Mouse (Mus musculus): Measurements from ENCODE around the gene Myo1h.
A peak's percentile ranks its signal among the peaks of the same experiment; 100 is the strongest.

Myo1h gene

GRCm38 (mm10) chr5:114296693-114297631 is 8.0 kb downstream of the Myo1h start:
- no peak for DNase-seq (ENCODE audit: low spot score in 2 of 2)

GRCm38 (mm10) chr5:114298212-114298894 is 9.4 kb downstream of the Myo1h start:
- DNase-seq (ENCODE audit: low spot score in 2 of 2) = no peak

DNA sequence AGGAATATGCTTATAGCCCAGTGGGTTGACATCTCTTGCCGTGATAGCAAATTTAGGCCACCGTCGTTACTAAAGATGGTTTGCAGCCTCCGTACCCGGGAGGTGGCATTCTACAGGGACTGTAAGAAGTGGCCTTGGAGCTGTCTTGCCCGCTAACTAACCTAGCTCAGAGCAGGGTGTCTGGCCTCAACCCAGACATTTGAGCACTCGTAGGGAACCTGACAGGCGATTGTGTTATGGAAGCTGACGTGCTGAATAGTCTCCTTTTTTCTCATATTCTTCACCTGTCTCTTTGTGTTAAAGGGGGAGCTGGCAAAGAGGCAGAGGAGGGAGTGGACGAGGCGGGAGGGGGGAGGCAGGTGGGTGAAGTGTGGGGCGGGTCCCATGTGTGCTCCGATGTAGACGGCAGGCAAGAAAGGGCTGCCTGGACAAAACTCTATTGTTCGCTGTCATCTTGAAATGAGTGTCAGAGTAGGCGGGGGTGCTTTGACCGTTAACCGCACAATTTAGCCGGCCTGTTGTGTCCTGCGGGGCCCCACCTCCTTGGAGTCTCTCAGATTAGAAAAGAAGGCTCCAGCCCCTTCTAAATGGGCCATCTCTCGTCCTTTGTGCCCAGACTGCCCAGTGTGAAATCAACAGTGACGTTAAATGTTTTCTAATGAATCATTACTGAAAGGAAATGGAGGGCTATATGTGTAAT is 10.3 kb downstream of the Myo1h start:
- no peak for DNase-seq (ENCODE audit: low spot score in 2 of 2)

GRCm38 (mm10) chr5:114299883-114300610 is 11.1 kb downstream of the Myo1h start:
- DNase-seq (ENCODE audit: low spot score in 2 of 2) = no peak

DNA sequence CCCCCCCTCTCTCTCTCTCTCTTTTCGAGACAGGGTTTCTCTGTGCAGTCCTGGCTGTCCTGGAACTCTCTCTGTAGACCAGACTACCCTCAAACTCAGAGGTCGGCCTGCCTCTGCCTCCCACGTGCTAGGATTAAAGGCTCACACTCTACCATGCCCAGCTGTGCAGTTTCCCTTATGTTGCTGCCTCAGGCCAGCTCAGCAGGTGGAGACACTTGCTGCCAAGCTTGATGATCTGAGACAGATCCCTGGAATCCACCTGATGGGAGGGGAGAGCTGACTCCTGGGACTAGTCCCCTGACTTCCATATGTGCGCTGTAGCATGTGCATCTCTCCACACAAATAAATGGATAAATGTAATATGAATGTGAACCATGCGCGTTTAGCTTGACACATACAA is 14.2 kb downstream of the Myo1h start:
- DNase-seq (ENCODE audit: low spot score in 2 of 2) = no peak

- no peak for DNase-seq (ENCODE audit: low spot score in 2 of 2)
Measured at GRCm38 (mm10) chr5:114306496-114306895, 17.5 kb downstream of the Myo1h start.

GRCm38 (mm10) chr5:114308765-114309679 is 20.1 kb downstream of the Myo1h start:
- DNase-seq (ENCODE audit: low spot score in 2 of 2) = no peak

GRCm38 (mm10) chr5:114309680-114310036 is 20.7 kb downstream of the Myo1h start:
- no peak for DNase-seq (ENCODE audit: low spot score in 2 of 2)

DNA sequence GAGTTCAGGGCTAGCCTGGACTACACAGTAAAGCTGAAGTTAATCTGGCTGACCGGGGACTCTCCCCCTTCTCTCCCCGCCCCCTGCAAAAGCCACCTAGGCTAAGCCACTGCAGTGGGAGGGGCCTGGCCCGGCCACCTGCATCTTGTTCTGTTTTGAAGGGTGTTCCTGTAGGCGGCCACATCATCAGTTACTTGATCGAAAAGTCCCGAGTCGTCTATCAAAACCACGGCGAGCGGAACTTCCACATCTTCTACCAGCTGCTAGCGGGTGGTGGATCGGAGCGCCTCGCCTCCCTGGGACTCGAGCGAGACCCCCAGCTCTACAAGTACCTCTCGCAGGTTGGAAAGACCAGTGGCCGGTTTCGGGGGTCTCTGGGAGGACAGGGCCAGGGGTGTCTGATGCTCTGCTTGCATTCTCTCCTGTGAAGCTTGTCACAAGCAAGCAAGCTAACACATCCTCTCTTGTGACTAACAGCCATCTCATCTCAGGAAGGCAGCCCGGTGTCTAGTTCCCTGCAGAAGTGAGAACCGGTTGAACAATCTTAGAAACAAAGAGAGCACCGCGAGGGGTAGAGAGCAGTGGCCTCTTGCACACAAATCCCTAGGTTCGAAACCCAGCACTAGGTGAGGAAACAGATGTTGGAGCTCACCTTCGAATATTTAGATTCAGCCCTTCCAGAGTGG is 34.3 kb downstream of the Myo1h start:
- DNase-seq (ENCODE audit: low spot score in 2 of 2) = no peak

DNA sequence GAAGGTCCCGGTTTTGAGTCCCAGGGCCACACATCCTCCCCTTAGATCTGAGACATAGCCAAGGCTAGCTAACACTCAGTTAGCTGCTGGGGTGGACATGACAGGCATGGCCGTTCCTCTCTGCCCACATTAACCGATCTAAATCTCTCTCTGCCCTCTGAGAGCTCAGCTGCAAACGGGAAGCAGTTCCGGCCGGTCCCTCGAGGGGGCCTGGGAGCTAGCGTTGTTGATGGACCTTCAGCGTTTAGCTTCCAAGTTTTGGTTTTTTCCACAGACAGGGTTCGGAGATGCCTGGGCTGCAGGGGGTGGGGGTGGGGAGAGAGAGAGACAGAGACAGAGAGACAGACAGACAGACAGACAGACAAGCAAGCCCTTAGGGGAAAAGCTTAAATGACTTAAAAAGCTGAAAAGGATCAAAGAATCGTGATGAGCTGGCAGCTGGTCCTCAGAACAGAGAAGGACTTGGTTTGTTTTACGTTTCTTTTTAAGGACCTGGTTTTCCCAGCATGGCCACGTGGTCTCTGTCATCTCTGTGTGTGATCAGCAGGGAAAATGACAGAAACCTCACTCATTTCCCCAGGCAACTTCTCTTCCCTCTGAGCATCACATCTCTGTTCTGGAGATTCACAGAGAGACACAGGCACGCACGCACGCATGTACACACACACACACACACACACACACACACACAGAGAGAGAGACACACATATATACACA is 35.0 kb downstream of the Myo1h start:
- peak in 1 of 2 experiments; percentile 20 for DNase-seq (ENCODE audit: low spot score in 2 of 2)

DNA sequence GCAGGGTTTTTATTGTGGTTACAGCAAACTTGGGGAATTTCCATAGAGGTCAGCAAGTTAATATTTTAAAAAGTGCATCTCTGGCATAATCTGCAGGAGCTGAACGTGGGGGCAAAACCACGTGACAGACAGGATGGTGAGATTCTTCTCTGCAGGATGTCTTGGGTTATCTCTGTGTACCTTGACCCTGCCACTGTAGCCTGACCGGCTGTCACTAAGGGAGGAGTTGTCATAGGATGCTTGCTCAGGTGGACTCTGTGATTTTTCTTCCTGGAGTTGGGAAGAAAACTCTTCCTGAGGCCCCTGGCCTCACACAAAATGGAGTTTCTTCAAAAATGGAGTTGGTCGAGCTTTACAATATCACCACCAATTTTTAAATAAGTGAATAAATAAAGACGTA is 54.0 kb downstream of the Myo1h start:
- DNase-seq (ENCODE audit: low spot score in 2 of 2) = no peak

DNA sequence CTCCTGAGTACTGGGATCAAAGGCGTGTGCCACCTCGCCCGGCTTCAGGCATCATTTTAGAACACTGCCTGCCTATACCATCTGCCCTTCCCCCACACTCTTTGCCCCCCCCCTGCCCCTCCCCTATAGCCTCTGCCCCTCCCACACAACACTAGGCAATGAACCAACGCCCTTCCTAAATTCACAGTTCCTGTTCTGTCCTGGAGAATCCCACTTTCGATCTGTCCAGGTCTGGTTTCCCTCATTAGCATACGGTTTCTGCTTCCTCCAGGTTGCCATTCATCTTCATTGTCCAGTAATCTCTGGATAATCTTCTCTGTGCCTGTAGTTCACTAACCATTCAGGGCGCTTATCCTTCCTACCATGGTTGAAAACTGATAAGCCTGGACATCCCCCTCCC is 54.6 kb downstream of the Myo1h start:
- no peak for DNase-seq (ENCODE audit: low spot score in 2 of 2)

DNA sequence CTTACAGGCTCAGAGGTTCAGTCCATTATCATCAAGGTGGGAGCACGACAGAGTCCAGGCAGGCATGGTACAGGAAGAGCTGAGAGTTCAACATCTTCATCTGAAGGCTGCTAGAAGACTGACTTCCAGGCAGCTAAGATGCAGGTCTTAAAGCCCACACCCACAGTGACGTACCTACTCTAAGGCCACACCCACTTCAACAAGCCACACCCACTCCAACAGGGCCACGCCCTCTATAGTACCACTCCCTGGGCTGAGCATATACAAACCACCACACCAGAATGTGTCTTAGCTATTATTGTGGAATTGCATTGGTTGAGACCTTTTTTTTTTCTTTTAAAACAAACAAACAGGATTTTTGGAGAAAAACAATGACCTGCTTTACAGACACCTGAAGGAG is 56.6 kb downstream of the Myo1h start:
- no peak for DNase-seq (ENCODE audit: low spot score in 2 of 2)

DNA sequence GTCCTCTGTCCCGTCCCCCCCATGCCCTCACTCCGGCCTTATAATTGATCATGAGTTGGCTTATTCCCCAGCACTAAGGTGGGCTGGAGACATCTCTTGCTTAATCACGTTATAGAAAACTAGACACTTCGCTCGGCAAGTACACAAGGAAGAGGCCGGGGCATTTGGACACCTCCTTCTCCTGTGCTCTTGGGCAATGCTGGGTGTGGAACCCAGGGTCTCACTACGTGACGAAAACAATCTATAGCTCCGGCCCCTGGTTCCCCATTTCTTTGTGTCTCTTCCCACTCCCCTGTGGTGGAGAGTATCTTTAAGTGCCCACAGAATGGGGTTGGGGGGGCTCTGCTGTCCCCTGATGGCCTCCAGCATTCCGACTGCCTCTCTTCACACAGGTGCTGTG is 58.0 kb downstream of the Myo1h start:
- no peak for DNase-seq (ENCODE audit: low spot score in 2 of 2)

DNA sequence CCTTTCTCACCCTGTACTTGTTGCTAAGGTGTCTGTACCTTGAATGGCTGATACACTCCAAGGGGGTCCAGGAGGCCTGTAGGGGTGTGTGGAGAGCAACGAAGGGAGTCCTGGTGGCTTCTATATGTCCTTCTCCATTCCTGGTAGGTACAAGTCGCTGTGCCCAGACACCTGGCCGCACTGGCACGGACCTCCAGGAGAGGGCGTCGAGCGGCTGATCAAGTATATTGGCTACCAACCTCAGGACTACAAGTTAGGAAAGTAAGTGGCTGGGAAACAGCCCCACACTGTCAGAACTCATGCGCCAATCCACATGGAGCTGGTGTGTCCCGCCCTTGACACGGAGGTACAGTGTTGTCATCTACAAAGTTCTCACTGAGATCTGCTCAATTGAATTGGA is 62.5 kb downstream of the Myo1h start:
- no peak for DNase-seq (ENCODE audit: low spot score in 2 of 2)

DNA sequence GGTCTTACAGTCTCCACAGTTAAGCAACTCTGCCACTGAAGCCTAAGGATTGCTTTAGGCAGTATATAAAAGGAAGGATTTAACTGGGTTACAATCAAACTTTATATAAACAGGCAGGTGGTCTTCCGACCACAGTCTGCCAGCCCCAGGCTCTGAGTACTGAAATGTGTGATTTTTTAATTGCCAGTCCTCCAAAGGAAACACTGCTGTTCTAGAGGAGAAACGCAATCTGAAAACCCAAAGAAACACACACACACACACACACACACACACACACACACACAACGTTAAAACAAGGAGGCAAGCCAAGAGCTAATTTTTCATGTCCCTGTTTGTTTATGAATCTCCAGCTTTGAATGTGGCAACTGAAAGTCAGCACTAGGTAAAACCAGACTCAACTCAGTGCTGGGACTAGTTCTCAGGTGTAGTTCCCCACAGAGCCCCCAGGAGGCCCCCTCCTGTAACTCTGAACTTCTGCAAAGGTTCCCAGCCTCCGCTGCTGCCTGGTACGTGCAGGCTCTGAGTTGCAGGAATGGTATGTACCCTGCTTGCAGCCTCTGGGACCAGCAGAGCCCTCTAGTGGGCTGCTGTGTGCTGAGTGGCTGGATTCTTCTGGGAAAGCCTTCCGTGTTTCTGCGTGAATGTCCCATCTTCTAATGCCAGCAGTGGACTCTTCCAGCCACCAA is 67.4 kb downstream of the Myo1h start:
- peak in 1 of 2 experiments; percentile 76 for DNase-seq (ENCODE audit: low spot score in 2 of 2)

DNA sequence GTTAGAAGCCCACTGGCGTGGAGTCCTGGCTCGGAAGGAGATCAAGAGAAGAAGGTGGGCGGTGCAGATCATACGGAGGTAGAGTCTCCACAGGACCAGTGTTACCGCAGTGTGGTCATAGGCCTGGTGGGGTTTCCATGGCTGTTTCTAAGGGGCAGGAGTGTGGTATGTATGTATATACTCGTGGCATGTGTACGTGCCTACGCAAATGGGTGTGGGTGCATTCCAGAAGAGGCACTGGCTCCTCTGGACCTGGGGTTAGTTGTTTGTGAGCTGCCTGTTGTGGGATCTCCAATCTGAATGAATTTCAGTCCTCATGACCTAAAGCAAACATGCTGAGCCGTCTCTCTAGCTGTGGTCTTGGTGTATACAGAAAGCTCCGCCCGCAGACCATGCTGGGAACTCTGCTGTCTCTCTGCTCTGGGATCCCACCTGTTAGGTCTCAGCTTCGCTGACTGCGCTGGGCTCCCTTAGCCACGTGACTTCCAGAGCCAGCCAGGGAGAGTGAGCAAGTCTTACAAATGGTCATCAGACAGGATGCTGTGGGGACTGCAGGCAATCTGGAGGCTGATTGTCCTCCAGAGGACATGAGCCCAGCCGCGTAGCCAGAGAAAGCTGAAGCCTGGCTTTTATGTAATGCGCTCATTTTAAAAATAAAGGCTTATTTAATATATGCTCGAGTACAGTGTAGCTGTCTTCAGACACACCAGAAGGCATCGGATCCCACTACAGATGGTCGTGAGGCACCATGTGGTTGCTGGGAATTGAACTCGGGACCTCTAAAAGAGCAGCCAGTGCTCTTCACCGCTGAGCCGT is 68.2 kb downstream of the Myo1h start:
- peak in 1 of 2 experiments; percentile 68 for DNase-seq (ENCODE audit: low spot score in 2 of 2)

- peak in 1 of 2 experiments; percentile 64 for DNase-seq (ENCODE audit: low spot score in 2 of 2)
Measured at GRCm38 (mm10) chr5:114358833-114359232, 69.9 kb downstream of the Myo1h start.
